Mouse (Mus musculus) 3134 (cell line): ENCODE results near the gene Gm3138.
"Not testable (repeated sequence)": the region's sequence is repeated elsewhere in the genome, so short reads cannot be mapped to it uniquely, and the experiment has no call there.

Experiments
- DNase-seq: peaks from one replicate; pipeline ENCODE4 v3.0.0-alpha.2; 2011; ENCODE audit warnings: low spot score; ENCODE audit not compliant: insufficient read length; ENCODE audit errors: extremely low read depth

The Gm3138 gene

GRCm38 (mm10) chr14:4249331-4249730, at the start of gene Gm3138:
Gene Gm3138, plus strand, starts transcription at chr14:4249631.
- DNase-seq = not testable (repeated sequence)

GRCm38 (mm10) chr14:4269238-4269950, 20.0 kb downstream of the Gm3138 start:
- DNase-seq = not testable (repeated sequence)

GRCm38 (mm10) chr14:4279828-4280227, 30.4 kb downstream of the Gm3138 start:
- not testable (repeated sequence) for DNase-seq
